In the genomic region with DNA sequence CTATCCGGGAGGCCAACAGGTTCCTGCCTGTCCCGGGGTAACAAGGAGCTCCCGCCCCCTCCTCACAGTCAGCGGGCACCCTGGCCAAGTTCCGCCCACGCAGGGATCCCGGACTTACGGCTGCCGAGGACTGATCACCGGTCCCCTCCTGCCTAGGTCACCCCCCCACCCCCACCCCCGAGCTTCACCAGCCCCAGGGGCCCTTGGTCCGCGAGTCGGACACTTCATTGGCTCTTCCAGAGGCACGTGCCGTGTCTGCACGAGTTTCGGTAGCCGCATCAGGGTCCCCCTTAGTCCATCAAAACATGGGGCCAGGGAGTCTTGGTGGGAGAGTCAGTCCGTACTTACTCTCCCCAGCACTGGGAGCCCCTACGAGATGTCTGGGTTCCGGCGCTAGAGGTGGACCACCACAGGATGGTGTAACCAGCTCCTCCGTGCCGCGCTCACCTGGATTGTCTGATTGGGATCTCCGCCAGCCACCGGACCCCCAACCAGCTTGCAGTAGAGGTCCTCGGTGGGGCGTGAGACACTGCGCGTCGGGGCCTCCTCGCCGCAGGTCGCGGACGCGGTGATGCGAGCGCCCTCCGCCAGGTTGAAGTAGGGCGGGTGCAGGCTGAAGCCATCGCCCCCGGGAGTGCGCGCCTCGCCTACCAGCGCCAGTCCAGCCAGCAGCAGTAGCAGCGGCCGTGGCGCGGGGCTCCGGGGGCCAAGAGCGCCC, we compare ENCODE assay signal across 7 mouse cellular contexts. TPM values are rescaled to one million over a fixed set of nuclear protein-coding genes. Genes with fewer than 3 reads are reported as not detected.
DNase-seq lines count a peak whose midpoint lies in the region; ATAC-seq and TF ChIP-seq lines count a peak whose summit lies in the region.

No protein-coding gene starts in this region.

- H3K27me3 ChIP-seq in C2C12 (ENCODE audit: control insufficient read depth, insufficient read depth, insufficient read length): no peaks in the 10 kb centered on the region
- H3K27me3 ChIP-seq in E14TG2a.4 (ENCODE audit: insufficient read depth, low read length): peaks cover 13% of the 10 kb centered on the region; the same call in 1 of the 2 replicates
- H3K27me3 ChIP-seq in forebrain, embryonic 10.5 days (ENCODE audit: poor library complexity, severe bottlenecking): peaks cover 58% of the 10 kb centered on the region
- peaks cover 11% of the 10 kb centered on the region; the same call in 1 of the 2 replicates for H3K27me3 ChIP-seq in hindbrain, postnatal 0 days (ENCODE audit: insufficient read depth, low read length)
- peaks cover 64% of the 10 kb centered on the region for H3K27me3 ChIP-seq in liver, embryonic 15.5 days
- peaks cover 8% of the 10 kb centered on the region for H3K27me3 ChIP-seq in neural tube, embryonic 14.5 days (ENCODE audit: control insufficient read depth, insufficient read depth, low read length)

- peak overlapping the region; percentile 69 for H3ac ChIP-seq in C2C12 (ENCODE audit: control insufficient read depth, insufficient read length, low read depth)

- peak; percentile 57 for DNase-seq in forebrain, embryonic 10.5 days (ENCODE audit: extremely low spot score, low spot score)
- no peak for DNase-seq in hindbrain, postnatal 0 days (ENCODE audit: low spot score)
- DNase-seq in layer of hippocampus, adult 11-12 months (ENCODE audit: low spot score): no peak

- peaks cover 52% of the 10 kb centered on the region for H3K79me2 ChIP-seq in C2C12 (ENCODE audit: control insufficient read depth, insufficient read depth)

- H3K27ac ChIP-seq in forebrain, embryonic 10.5 days: peak overlapping the region; percentile 84
- no peak overlapping the region for H3K27ac ChIP-seq in hindbrain, postnatal 0 days
- no peak overlapping the region for H3K27ac ChIP-seq in liver, embryonic 15.5 days (replicated peaks)
- H3K27ac ChIP-seq in neural tube, embryonic 14.5 days (ENCODE audit: low read depth, low read length): no peak overlapping the region

- H3K36me3 ChIP-seq in C2C12 (ENCODE audit: control insufficient read depth, insufficient read depth) (peaks cover 11% of the 10 kb centered on the region), E14TG2a.4 (ENCODE audit: insufficient read depth, low read length) (peaks cover 31% of the 10 kb centered on the region)
- H3K36me3 ChIP-seq in forebrain, embryonic 10.5 days (replicated peaks): 0 out of 2 replicates have a peak, but pooled peaks cover 3% of the 10 kb centered on the region
- no peaks in the 10 kb centered on the region for H3K36me3 ChIP-seq in hindbrain, postnatal 0 days (ENCODE audit: insufficient read depth, low read length)
- no peaks in the 10 kb centered on the region for H3K36me3 ChIP-seq in liver, embryonic 15.5 days (replicated peaks)
- H3K36me3 ChIP-seq in neural tube, embryonic 14.5 days (ENCODE audit: control insufficient read depth, insufficient read depth, low read length): no peaks in the 10 kb centered on the region

- H3K4me1 ChIP-seq in E14TG2a.4 (replicated peaks; ENCODE audit: low read depth, low read length): peaks cover 88% of the 10 kb centered on the region
- peaks cover 70% of the 10 kb centered on the region for H3K4me1 ChIP-seq in forebrain, embryonic 10.5 days
- H3K4me1 ChIP-seq in hindbrain, postnatal 0 days (ENCODE audit: insufficient read depth, low read length): peaks cover 22% of the 10 kb centered on the region; the same call in 1 of the 2 replicates
- H3K4me1 ChIP-seq in liver, embryonic 15.5 days (replicated peaks): peaks cover 29% of the 10 kb centered on the region
- H3K4me1 ChIP-seq in neural tube, embryonic 14.5 days (ENCODE audit: control insufficient read depth, insufficient read depth, low read length): peaks cover 17% of the 10 kb centered on the region; the same call in 1 of the 2 replicates

- H3K4me2 ChIP-seq in hindbrain, postnatal 0 days (ENCODE audit: low read depth, low read length): peak overlapping the region; percentile 98
- peak overlapping the region; percentile 77 for H3K4me2 ChIP-seq in liver, embryonic 15.5 days
- H3K4me2 ChIP-seq in neural tube, embryonic 14.5 days (ENCODE audit: low read depth, low read length): peak overlapping the region; percentile 99

- peak overlapping the region; percentile 71 for H3K4me3 ChIP-seq in C2C12 (ENCODE audit: insufficient read depth, poor library complexity, severe bottlenecking)
- peak overlapping the region; percentile 96 for H3K4me3 ChIP-seq in E14TG2a.4 (replicated peaks; ENCODE audit: low read length)
- H3K4me3 ChIP-seq in forebrain, embryonic 10.5 days: peak overlapping the region; percentile 83
- H3K4me3 ChIP-seq in hindbrain, postnatal 0 days (ENCODE audit: low read length): peak overlapping the region; percentile 58
- peak overlapping the region; percentile 54 for H3K4me3 ChIP-seq in liver, embryonic 15.5 days (replicated peaks)
- H3K4me3 ChIP-seq in neural tube, embryonic 14.5 days (ENCODE audit: low read depth, low read length): peak overlapping the region; percentile 49

- peak; percentile 44 for ATAC-seq in hindbrain, postnatal 0 days
- ATAC-seq in liver, embryonic 15.5 days (ENCODE audit: insufficient read depth): peak; percentile 2; the same call in 1 of the 2 replicates
- peak; percentile 32 for ATAC-seq in neural tube, embryonic 14.5 days (ENCODE audit: low read depth)

- no peak for TF ChIP-seq CTCF in C2C12 (IDR thresholded peaks at IDR 0.05; ENCODE audit: control insufficient read depth, insufficient read depth, insufficient read length)
- no peak for TF ChIP-seq CTCF in E14TG2a.4 (conservative IDR thresholded peaks at IDR 0.05; ENCODE audit: low read length)
- no peak for TF ChIP-seq CTCF in hindbrain, postnatal 0 days (IDR thresholded peaks at IDR 0.05; ENCODE audit: low read depth)

- under 1% methylated on average over 55 of the region's 55 CpGs for WGBS in forebrain, embryonic 10.5 days
- 2% methylated on average over 46 of the region's 55 CpGs for WGBS in hindbrain, postnatal 0 days
- under 1% methylated on average over 55 of the region's 55 CpGs for WGBS in liver, embryonic 15.5 days (ENCODE audit: insufficient replicate concordance)
- WGBS in neural tube, embryonic 14.5 days: under 1% methylated on average over 48 of the region's 55 CpGs

- peaks cover 31% of the 10 kb centered on the region for H3K79me3 ChIP-seq in C2C12 (ENCODE audit: low read depth)

- no peaks in the 10 kb centered on the region for H3K9me3 ChIP-seq in E14TG2a.4 (ENCODE audit: low read length)
- H3K9me3 ChIP-seq in forebrain, embryonic 10.5 days: no peaks in the 10 kb centered on the region
- H3K9me3 ChIP-seq in hindbrain, postnatal 0 days (ENCODE audit: low read length): no peaks in the 10 kb centered on the region
- H3K9me3 ChIP-seq in liver, embryonic 15.5 days (replicated peaks): no peaks in the 10 kb centered on the region
- no peaks in the 10 kb centered on the region for H3K9me3 ChIP-seq in neural tube, embryonic 14.5 days (ENCODE audit: control insufficient read depth, low read length)

- H3K9ac ChIP-seq in hindbrain, postnatal 0 days (replicated peaks; ENCODE audit: low read length): peak overlapping the region; percentile 47
- no peak overlapping the region for H3K9ac ChIP-seq in liver, embryonic 15.5 days
- peak overlapping the region; percentile 53 for H3K9ac ChIP-seq in neural tube, embryonic 14.5 days (replicated peaks; ENCODE audit: low read depth, low read length)

TF ChIP-seq in C2C12, 6 proteins besides CTCF, POLR2A, EP300 and RAD21:
- TF ChIP-seq MAX (IDR thresholded peaks at IDR 0.05) (peak; percentile 20), MYOD1 (IDR thresholded peaks at IDR 0.05; ENCODE audit: control insufficient read depth, insufficient read length, low read depth) (no peak), USF1 (IDR thresholded peaks at IDR 0.05; ENCODE audit: low read depth) (peak; percentile 70), MYOG (IDR thresholded peaks at IDR 0.05; ENCODE audit: control insufficient read depth, extremely low read depth, insufficient read length) (no peak), CEBPB (IDR thresholded peaks at IDR 0.05; ENCODE audit: low read depth) (no peak), FOSL1 (IDR thresholded peaks at IDR 0.05; ENCODE audit: insufficient read depth, low read length, poor library complexity, severe bottlenecking) (no peak)
TF ChIP-seq in C2C12: peak in this region for 2.

RNA-seq across cellular contexts. Expression of a gene that starts 0.5 kb away (rescaled TPM):
- 47.4 TPM for polyA plus RNA-seq in C2C12 (2012; fragmentation: generic; extraction: Trizol)
- 10.7 and 11.2 TPM in 2 replicates for polyA plus RNA-seq in forebrain, embryonic 10.5 days (2016; fragmentation: Nextera tagmentation; extraction: Ambion mirVana)
- total RNA-seq in hindbrain, postnatal 0 days (2014; rRNA removed): 10.3 and 16.5 TPM in 2 replicates
- polyA plus RNA-seq in hindbrain, postnatal 0 days (2015; fragmentation: Nextera tagmentation; extraction: Ambion mirVana): 2.7 and 3.5 TPM in 2 replicates
- 1.6 and 1.9 TPM in 2 replicates for polyA plus RNA-seq in liver, embryonic 15.5 days (2015; fragmentation: Nextera tagmentation; extraction: Ambion mirVana)
- 1.2 and 2.0 TPM in 2 replicates for polyA plus RNA-seq in neural tube, embryonic 14.5 days (2014; fragmentation: Nextera tagmentation; extraction: Ambion mirVana)

RNA-seq across cellular contexts. Expression of a gene that starts 32.0 kb away (rescaled TPM):
- 5,244 TPM for polyA plus RNA-seq in C2C12 (2012; fragmentation: generic; extraction: Trizol)
- 560 and 577 TPM in 2 replicates for polyA plus RNA-seq in forebrain, embryonic 10.5 days (2016; fragmentation: Nextera tagmentation; extraction: Ambion mirVana)
- 752 and 857 TPM in 2 replicates for total RNA-seq in hindbrain, postnatal 0 days (2014; rRNA removed)
- polyA plus RNA-seq in hindbrain, postnatal 0 days (2015; fragmentation: Nextera tagmentation; extraction: Ambion mirVana): 445 and 465 TPM in 2 replicates
- 223 and 320 TPM in 2 replicates for polyA plus RNA-seq in liver, embryonic 15.5 days (2015; fragmentation: Nextera tagmentation; extraction: Ambion mirVana)
- polyA plus RNA-seq in neural tube, embryonic 14.5 days (2014; fragmentation: Nextera tagmentation; extraction: Ambion mirVana): 398 and 421 TPM in 2 replicates

RNA-seq across cellular contexts. Expression of a gene that starts 48.1 kb away (rescaled TPM):
- 7.9 TPM for polyA plus RNA-seq in C2C12 (2012; fragmentation: generic; extraction: Trizol)
- 9.2 and 12.0 TPM in 2 replicates for polyA plus RNA-seq in forebrain, embryonic 10.5 days (2016; fragmentation: Nextera tagmentation; extraction: Ambion mirVana)
- total RNA-seq in hindbrain, postnatal 0 days (2014; rRNA removed): 56.8 and 60.5 TPM in 2 replicates
- polyA plus RNA-seq in hindbrain, postnatal 0 days (2015; fragmentation: Nextera tagmentation; extraction: Ambion mirVana): 25.1 and 26.4 TPM in 2 replicates
- polyA plus RNA-seq in liver, embryonic 15.5 days (2015; fragmentation: Nextera tagmentation; extraction: Ambion mirVana): 3.4 and 3.5 TPM in 2 replicates
- polyA plus RNA-seq in neural tube, embryonic 14.5 days (2014; fragmentation: Nextera tagmentation; extraction: Ambion mirVana): 32.9 and 33.3 TPM in 2 replicates

RNA-seq across cellular contexts. Expression of a gene that starts 53.9 kb away (rescaled TPM):
- polyA plus RNA-seq in C2C12 (2012; fragmentation: generic; extraction: Trizol): 204 TPM
- polyA plus RNA-seq in forebrain, embryonic 10.5 days (2016; fragmentation: Nextera tagmentation; extraction: Ambion mirVana): 271 and 281 TPM in 2 replicates
- total RNA-seq in hindbrain, postnatal 0 days (2014; rRNA removed): 107 and 119 TPM in 2 replicates
- polyA plus RNA-seq in hindbrain, postnatal 0 days (2015; fragmentation: Nextera tagmentation; extraction: Ambion mirVana): 207 and 210 TPM in 2 replicates
- polyA plus RNA-seq in liver, embryonic 15.5 days (2015; fragmentation: Nextera tagmentation; extraction: Ambion mirVana): 107 and 109 TPM in 2 replicates
- 147 and 154 TPM in 2 replicates for polyA plus RNA-seq in neural tube, embryonic 14.5 days (2014; fragmentation: Nextera tagmentation; extraction: Ambion mirVana)
